12 mouse cellular contexts compared by ENCODE assay signal in genomic region chr3:131270381-131270780, GRCm38 (mm10). TPM values are rescaled to one million over a fixed set of nuclear protein-coding genes. Genes with fewer than 3 reads are reported as not detected.
DNase-seq lines count a peak whose midpoint lies in the region; ATAC-seq and TF ChIP-seq lines count a peak whose summit lies in the region.
"Had no signal": no experiment of that assay in that cellular context is flagged by ENCODE, and none has a peak within 500 bp of the region (broad histone marks: within the 10 kb centered on the region; RNA-seq: fewer than 3 reads in every experiment).

No protein-coding gene starts in this region.

- peak overlapping the region; percentile 93 for H3K9ac ChIP-seq in heart, embryonic 13.5 days
- H3K9ac ChIP-seq in neural tube, embryonic 12.5 days, result no peak overlapping the region
- 0 out of 2 replicates have a peak overlapping the region, but pooled peaks have one; percentile 40 for H3K9ac ChIP-seq in liver, embryonic 13.5 days
- H3K9ac ChIP-seq in stomach, postnatal 0 days (ENCODE audit: low read length), result no peak overlapping the region; the same call in 1 of the 2 replicates

- peak overlapping the region; percentile 77 for H3K4me2 ChIP-seq in heart, embryonic 13.5 days
- peak overlapping the region; percentile 83 for H3K4me2 ChIP-seq in neural tube, embryonic 12.5 days (replicated peaks)
- H3K4me2 ChIP-seq in liver, embryonic 13.5 days, result peak overlapping the region; percentile 82
- peak overlapping the region; percentile 84 for H3K4me2 ChIP-seq in stomach, postnatal 0 days (replicated peaks; ENCODE audit: low read depth)

- TF ChIP-seq CTCF in stomach, postnatal 0 days (IDR thresholded peaks at IDR 0.05; ENCODE audit: low read depth), result no peak

- no peak for ATAC-seq in heart, embryonic 13.5 days (ENCODE audit: extremely low read depth, insufficient number of reproducible peaks, low FRiP score, low TSS enrichment)
- no peak for ATAC-seq in neural tube, embryonic 12.5 days (ENCODE audit: low FRiP score, low read depth)
- ATAC-seq in liver, embryonic 13.5 days (ENCODE audit: low read depth), result no peak
- ATAC-seq in stomach, postnatal 0 days (ENCODE audit: low FRiP score, low TSS enrichment), result no peak

- no peak overlapping the region for H3K27ac ChIP-seq in heart, embryonic 13.5 days (replicated peaks)
- H3K27ac ChIP-seq in neural tube, embryonic 12.5 days, result no peak overlapping the region
- H3K27ac ChIP-seq in liver, embryonic 13.5 days, result no peak overlapping the region
- H3K27ac ChIP-seq in stomach, postnatal 0 days (replicated peaks), result no peak overlapping the region

- peaks cover 61% of the 10 kb centered on the region for H3K4me1 ChIP-seq in heart, embryonic 13.5 days
- peaks cover 10% of the 10 kb centered on the region; the same call in 1 of the 2 replicates for H3K4me1 ChIP-seq in neural tube, embryonic 12.5 days
- peaks cover 30% of the 10 kb centered on the region for H3K4me1 ChIP-seq in liver, embryonic 13.5 days (replicated peaks)
- peaks cover 5% of the 10 kb centered on the region; the same call in 1 of the 2 replicates for H3K4me1 ChIP-seq in stomach, postnatal 0 days (replicated peaks; ENCODE audit: control insufficient read depth, insufficient read depth)

- 64% methylated on average over 6 of the region's 6 CpGs for WGBS in heart, embryonic 13.5 days
- 64% methylated on average over 6 of the region's 6 CpGs for WGBS in neural tube, embryonic 12.5 days
- 62% methylated on average over 6 of the region's 6 CpGs for WGBS in liver, embryonic 13.5 days (ENCODE audit: insufficient replicate concordance)
- WGBS in stomach, postnatal 0 days, result 52% methylated on average over 6 of the region's 6 CpGs

- peaks cover 15% of the 10 kb centered on the region for H3K36me3 ChIP-seq in heart, embryonic 13.5 days
- H3K36me3 ChIP-seq in neural tube, embryonic 12.5 days, result no peaks in the 10 kb centered on the region
- peaks cover 5% of the 10 kb centered on the region for H3K36me3 ChIP-seq in liver, embryonic 13.5 days
- H3K36me3 ChIP-seq in stomach, postnatal 0 days (ENCODE audit: control insufficient read depth, insufficient read depth, low read length), result no peaks in the 10 kb centered on the region

- no peaks in the 10 kb centered on the region for H3K9me3 ChIP-seq in heart, embryonic 13.5 days
- no peaks in the 10 kb centered on the region for H3K9me3 ChIP-seq in neural tube, embryonic 12.5 days
- no peaks in the 10 kb centered on the region for H3K9me3 ChIP-seq in liver, embryonic 13.5 days (replicated peaks)
- H3K9me3 ChIP-seq in stomach, postnatal 0 days (ENCODE audit: control insufficient read depth, low read length), result no peaks in the 10 kb centered on the region

- H3K27me3 ChIP-seq in heart, embryonic 13.5 days (replicated peaks), result no peaks in the 10 kb centered on the region
- H3K27me3 ChIP-seq in neural tube, embryonic 12.5 days (replicated peaks), result no peaks in the 10 kb centered on the region
- no peaks in the 10 kb centered on the region for H3K27me3 ChIP-seq in liver, embryonic 13.5 days
- no peaks in the 10 kb centered on the region for H3K27me3 ChIP-seq in stomach, postnatal 0 days (ENCODE audit: control insufficient read depth, insufficient read depth, low read length)
- H3K27me3 ChIP-seq: CH12.LX; megakaryocyte, embryonic 14.5 days had no signal

- DNase-seq in heart, postnatal 4 days, result no peak
- no peak for DNase-seq in neural tube, embryonic 10.5 days (ENCODE audit: extremely low spot score, low spot score)
- DNase-seq in liver, embryonic 13.5 days, result no peak
- no peak for DNase-seq in stomach, postnatal 0 days (ENCODE audit: low spot score)
- DNase-seq in thymus, postnatal 0 days (ENCODE audit: low spot score), result no peak
- DNase-seq in left cerebral cortex, adult 11 months (ENCODE audit: low spot score), result no peak
- DNase-seq: adrenal gland, adult 2 months; spleen, adult 18-20 months had no signal

- no peak for TF ChIP-seq EP300 in stomach, postnatal 0 days (optimal IDR thresholded peaks at IDR 0.05)

- peak overlapping the region; percentile 83 for H3K4me3 ChIP-seq in heart, embryonic 13.5 days
- no peak overlapping the region for H3K4me3 ChIP-seq in neural tube, embryonic 12.5 days
- H3K4me3 ChIP-seq in liver, embryonic 13.5 days (replicated peaks), result peak overlapping the region; percentile 69
- no peak overlapping the region; the same call in 1 of the 2 replicates for H3K4me3 ChIP-seq in stomach, postnatal 0 days (ENCODE audit: low read depth, low read length)

RNA-seq across cellular contexts. Expression of gene Hadh, which starts 1.5 kb away (rescaled TPM):
- polyA plus RNA-seq in heart, embryonic 13.5 days (2015; fragmentation: Nextera tagmentation; extraction: Ambion mirVana), result 138 and 145 TPM in 2 replicates
- 100 to 1,000 TPM; 416 to 432 TPM for total RNA-seq in heart, postnatal 4 days (2021)
- 41.5 and 48.2 TPM in 2 replicates for polyA plus RNA-seq in neural tube, embryonic 12.5 days (2016; fragmentation: Nextera tagmentation; extraction: Ambion mirVana)
- 79.6 and 100 TPM in 2 replicates for polyA plus RNA-seq in liver, embryonic 13.5 days (2015; fragmentation: Nextera tagmentation; extraction: Ambion mirVana)
- polyA plus RNA-seq in stomach, postnatal 0 days (2015; fragmentation: Nextera tagmentation; extraction: Ambion mirVana), result 172 and 176 TPM in 2 replicates
- polyA plus RNA-seq in thymus, postnatal 0 days (2015; fragmentation: Nextera tagmentation; extraction: Ambion mirVana), result 89.3 and 94.8 TPM in 2 replicates

RNA-seq across cellular contexts. Expression of gene Cyp2u1, which starts 32.6 kb away (rescaled TPM):
- polyA plus RNA-seq in heart, embryonic 13.5 days (2015; fragmentation: Nextera tagmentation; extraction: Ambion mirVana), result 9.6 and 10.5 TPM in 2 replicates
- total RNA-seq in heart, postnatal 4 days (2021), result 10 to 100 TPM; 23.9 to 25.0 TPM
- polyA plus RNA-seq in neural tube, embryonic 12.5 days (2016; fragmentation: Nextera tagmentation; extraction: Ambion mirVana), result 4.0 and 4.3 TPM in 2 replicates
- 0.40 and 0.50 TPM in 2 replicates for polyA plus RNA-seq in liver, embryonic 13.5 days (2015; fragmentation: Nextera tagmentation; extraction: Ambion mirVana)
- polyA plus RNA-seq in stomach, postnatal 0 days (2015; fragmentation: Nextera tagmentation; extraction: Ambion mirVana), result 1.8 and 1.9 TPM in 2 replicates
- 0.22 and 0.52 TPM in 2 replicates for polyA plus RNA-seq in thymus, postnatal 0 days (2015; fragmentation: Nextera tagmentation; extraction: Ambion mirVana)

Comparison
In these comparisons a context has a peak if more than half of its experiments do, and no peak if none do; other contexts are left out.
1. H3K4me3 ChIP-seq: peak in heart, embryonic 13.5 days (single experiment) and liver, embryonic 13.5 days (single experiment); none in neural tube, embryonic 12.5 days (single experiment) and stomach, postnatal 0 days (single experiment).
2. H3K9ac ChIP-seq: peak in heart, embryonic 13.5 days (single experiment) and liver, embryonic 13.5 days (single experiment); none in neural tube, embryonic 12.5 days (single experiment) and stomach, postnatal 0 days (single experiment).
3. Peak in every context shown above with its lines, with median percentiles within 50 percentile points of each other: H3K4me2 ChIP-seq.